ENCODE assay signal across 25 mouse cellular contexts in genomic region chr2:152823770-152824169, GRCm38 (mm10). TPM values are rescaled to one million over a fixed set of nuclear protein-coding genes. Genes with fewer than 3 reads are reported as not detected.
DNase-seq lines count a peak whose midpoint lies in the region; ATAC-seq and TF ChIP-seq lines count a peak whose summit lies in the region.
"Had no signal": no experiment of that assay in that cellular context is flagged by ENCODE, and none has a peak within 500 bp of the region (broad histone marks: within the 10 kb centered on the region; RNA-seq: fewer than 3 reads in every experiment).

No protein-coding gene starts in this region.

- H3K27ac ChIP-seq in heart, adult 2 months, result peak overlapping the region; percentile 100
- peak overlapping the region; percentile 100 for H3K27ac ChIP-seq in layer of hippocampus, adult 2 months
- H3K27ac ChIP-seq in forebrain, embryonic 13.5 days, result no peak overlapping the region
- H3K27ac ChIP-seq: embryonic facial prominence, embryonic 13.5 days; forebrain, embryonic 15.5 days; hindbrain, embryonic 14.5 days; limb, embryonic 13.5 days; midbrain, embryonic 15.5 days; stomach, embryonic 15.5 days had no signal

- TF ChIP-seq EP300 in heart, adult 2 months (IDR thresholded peaks at IDR 0.05; ENCODE audit: insufficient read depth, low read depth, low read length), result no peak

- peaks cover 48% of the 10 kb centered on the region for H3K4me1 ChIP-seq in heart, adult 2 months (ENCODE audit: control insufficient read depth, insufficient read depth, low read length)
- peaks cover 76% of the 10 kb centered on the region for H3K4me1 ChIP-seq in forebrain, embryonic 13.5 days

- no peak for TF ChIP-seq POLR2A in heart, adult 2 months (IDR thresholded peaks at IDR 0.05; ENCODE audit: insufficient read depth, low read depth, low read length)

- ATAC-seq in forebrain, embryonic 13.5 days, result no peak
- ATAC-seq: forebrain, embryonic 15.5 days; midbrain, embryonic 15.5 days had no signal

- H3K36me3 ChIP-seq in heart, adult 2 months (ENCODE audit: control insufficient read depth, insufficient read depth, low read length), result peaks cover 63% of the 10 kb centered on the region
- peaks cover 34% of the 10 kb centered on the region for H3K36me3 ChIP-seq in forebrain, embryonic 13.5 days (ENCODE audit: poor library complexity, severe bottlenecking)
- H3K36me3 ChIP-seq: stomach, embryonic 15.5 days had no signal

- H3K79me2 ChIP-seq in heart, adult 2 months (replicated peaks; ENCODE audit: control insufficient read depth, insufficient read depth, low read length), result peaks cover 3% of the 10 kb centered on the region

- no peaks in the 10 kb centered on the region for H3K27me3 ChIP-seq in heart, adult 2 months (ENCODE audit: control insufficient read depth, insufficient read depth, low read length)
- no peaks in the 10 kb centered on the region for H3K27me3 ChIP-seq in forebrain, embryonic 13.5 days
- H3K27me3 ChIP-seq: embryonic facial prominence, embryonic 13.5 days; forebrain, embryonic 15.5 days; limb, embryonic 13.5 days; midbrain, embryonic 15.5 days; stomach, embryonic 15.5 days had no signal

- intact Hi-C loops in heart, adult 2 months (cut with DNase I), result no loop called here
- intact Hi-C loops in gastrocnemius, postnatal 14 days (cut with DNase I; ENCODE audit: low total_unique reads), result no loop called here

- DNase-seq in heart, adult 2 months, result no peak
- DNase-seq in heart, adult 9 months (ENCODE audit: low spot score in 2 of 2), result no peak
- no peak for DNase-seq in layer of hippocampus, adult 2 months (ENCODE audit: low spot score in 2 of 2)
- no peak for DNase-seq in layer of hippocampus, postnatal 25 days (ENCODE audit: extremely low spot score in 1 of 2, low spot score in 1 of 2)
- peak; percentile 53 for DNase-seq in 416B (ENCODE audit: low read depth)
- peak; percentile 22 for DNase-seq in A20 (ENCODE audit: low read depth, low spot score)
- no peak for DNase-seq in gastrocnemius, postnatal 14 days
- DNase-seq: adrenal gland, postnatal 25 days; cerebellum, postnatal 14 days; gastrocnemius, postnatal 25 days; heart, postnatal 14 days; kidney, adult 2 months; kidney, postnatal 36 days; lung, adult 2 months; lung, postnatal 14 days; right cerebral cortex, adult 18-20 months; thymus, postnatal 25 days had no signal

- H3K9ac ChIP-seq in heart, adult 2 months (ENCODE audit: low read depth, low read length), result no peak overlapping the region
- H3K9ac ChIP-seq in forebrain, embryonic 13.5 days, result no peak overlapping the region
- H3K9ac ChIP-seq: embryonic facial prominence, embryonic 13.5 days; forebrain, embryonic 15.5 days; hindbrain, embryonic 14.5 days; limb, embryonic 13.5 days; midbrain, embryonic 15.5 days; stomach, embryonic 15.5 days had no signal

- H3K4me2 ChIP-seq in forebrain, embryonic 13.5 days, result no peak overlapping the region
- H3K4me2 ChIP-seq: embryonic facial prominence, embryonic 13.5 days; forebrain, embryonic 15.5 days; hindbrain, embryonic 14.5 days; limb, embryonic 13.5 days; midbrain, embryonic 15.5 days; stomach, embryonic 15.5 days had no signal

- no peaks in the 10 kb centered on the region for H3K9me3 ChIP-seq in forebrain, embryonic 13.5 days (replicated peaks)
- H3K9me3 ChIP-seq: embryonic facial prominence, embryonic 13.5 days; forebrain, embryonic 15.5 days; midbrain, embryonic 15.5 days; stomach, embryonic 15.5 days had no signal

- no peak for TF ChIP-seq CTCF in heart, adult 2 months (IDR thresholded peaks at IDR 0.05)
- no peak for TF ChIP-seq CTCF in layer of hippocampus, adult 2 months (conservative IDR thresholded peaks at IDR 0.05)

- 91% methylated on average over 1 of the region's 1 CpGs for WGBS in heart, adult 2 months
- 95% methylated on average over 1 of the region's 1 CpGs for WGBS in forebrain, embryonic 13.5 days

- H3K4me3 ChIP-seq in heart, adult 2 months, result no peak overlapping the region
- no peak overlapping the region for H3K4me3 ChIP-seq in layer of hippocampus, adult 2 months
- no peak overlapping the region for H3K4me3 ChIP-seq in forebrain, embryonic 13.5 days
- H3K4me3 ChIP-seq: embryonic facial prominence, embryonic 13.5 days; forebrain, embryonic 15.5 days; limb, embryonic 13.5 days; midbrain, embryonic 15.5 days; myocyte; stomach, embryonic 15.5 days had no signal

RNA-seq across cellular contexts. Expression of gene Bcl2l1, which starts 7.8 kb away (rescaled TPM):
- total RNA-seq in heart, adult 2 months (2021), result 100 to 1,000 TPM in 1 of 2 experiments, 10 to 100 TPM in 1; 51.9 to 102 TPM
- polyA plus RNA-seq in heart, adult 2 months (2012; rRNA removed), result 48.1 and 51.2 TPM in 2 replicates
- 100 to 1,000 TPM; 129 to 134 TPM for total RNA-seq in layer of hippocampus, adult 2 months (2021)
- total RNA-seq in layer of hippocampus, postnatal 25 days (2021), result 100 to 1,000 TPM; 121 to 144 TPM
- polyA plus RNA-seq in forebrain, embryonic 13.5 days (2015; fragmentation: Nextera tagmentation; extraction: Ambion mirVana), result 155 and 164 TPM in 2 replicates
- total RNA-seq in gastrocnemius, postnatal 14 days (2021), result 10 to 100 TPM; 14.4 to 28.6 TPM

RNA-seq across cellular contexts. Expression of gene Tpx2, which starts 24.0 kb away (rescaled TPM):
- total RNA-seq in heart, adult 2 months (2021), result 1 to 10 TPM in 1 of 2 experiments, under 1 TPM in 1; 0.75 to 1.1 TPM
- polyA plus RNA-seq in heart, adult 2 months (2012; rRNA removed), result 0.18 and 0.50 TPM in 2 replicates
- 1 to 10 TPM; 2.0 to 2.2 TPM for total RNA-seq in layer of hippocampus, adult 2 months (2021)
- 1 to 10 TPM; 1.5 to 2.6 TPM for total RNA-seq in layer of hippocampus, postnatal 25 days (2021)
- 102 and 103 TPM in 2 replicates for polyA plus RNA-seq in forebrain, embryonic 13.5 days (2015; fragmentation: Nextera tagmentation; extraction: Ambion mirVana)
- total RNA-seq in gastrocnemius, postnatal 14 days (2021), result 1 to 10 TPM; 4.1 to 4.7 TPM

Comparison
In these comparisons a context has a peak if more than half of its experiments do, and no peak if none do; other contexts are left out.
1. DNase-seq: peak in 416B (single experiment) and A20 (single experiment); none in heart, adult 2 months (0 of 2), heart, adult 9 months (0 of 2), layer of hippocampus, adult 2 months (0 of 2), layer of hippocampus, postnatal 25 days (0 of 2) and gastrocnemius, postnatal 14 days (single experiment).